Mouse (Mus musculus): ENCODE results near the gene Klf16.

- no peak for TF ChIP-seq GATA1 (IDR thresholded peaks at IDR 0.05; ENCODE audit: low read length)
- TF ChIP-seq TAL1 (IDR thresholded peaks at IDR 0.05; ENCODE audit: low read length), result no peak
These were observed 45.0 kb upstream of the Klf16 start for GRCm38 (mm10) chr10:80621940-80622660.

All from erythroblast, embryonic 14.5 days (primary cell).